Mouse (Mus musculus) lung, embryonic 14.5 days (tissue): Measurements from ENCODE around the gene Msrb2. TPM values are rescaled to one million over a fixed set of nuclear protein-coding genes. Genes with fewer than 3 reads are reported as not detected.

Source experiments
- ATAC-seq: fragments of 200-750 bp; cut with Nextera tagmentation; 2 replicates; pipeline ENCODE4 v1.8.0; 2017; ENCODE audit warnings: mild to moderate bottlenecking, moderate TSS enrichment, moderate library complexity; ENCODE audit not compliant: insufficient read depth
- DNase-seq: peaks from one replicate; pipeline ENCODE4 v3.0.0-alpha.2; 2015
- H3K27ac ChIP-seq: fragments of 300-500 bp; sonication (generic); 2 replicates; pipeline ENCODE4 v1.5.1; 2014; ENCODE audit warnings: low read depth, mild to moderate bottlenecking, moderate library complexity
- H3K27me3 ChIP-seq: fragments of 300-500 bp; sonication (generic); 2 replicates; pipeline ENCODE4 v1.6.1; 2014; ENCODE audit warnings: low read length, control low read depth; ENCODE audit not compliant: insufficient read depth
- H3K36me3 ChIP-seq: fragments of 300-500 bp; sonication (generic); 2 replicates; pipeline ENCODE4 v1.6.1; 2014; ENCODE audit warnings: control low read depth; ENCODE audit not compliant: insufficient read depth
- H3K4me1 ChIP-seq: fragments of 300-500 bp; sonication (generic); 2 replicates; pipeline ENCODE4 v1.6.1; 2014; ENCODE audit warnings: antibody characterized with exemption, control low read depth; ENCODE audit not compliant: insufficient read depth
- H3K4me2 ChIP-seq: fragments of 300-500 bp; sonication (generic); 2 replicates; pipeline ENCODE4 v1.6.1; 2014; ENCODE audit warnings: mild to moderate bottlenecking
- H3K4me3 ChIP-seq: fragments of 300-500 bp; sonication (generic); 2 replicates; pipeline ENCODE4 v1.5.1; 2014; ENCODE audit warnings: low read depth, low read length
- H3K9ac ChIP-seq: fragments of 300-500 bp; sonication (generic); 2 replicates; pipeline ENCODE4 v1.6.1; 2014
- H3K9me3 ChIP-seq: fragments of 300-500 bp; sonication (generic); 2 replicates; pipeline ENCODE4 v1.6.1; 2016; ENCODE audit warnings: low read depth, low read length, control low read depth
- CTCF ChIP-seq: IDR thresholded peaks from 2 replicates; pipeline ENCODE4 v1.5.1; 2016; ENCODE audit warnings: antibody characterized with exemption, low read depth
- WGBS: fragments of 180-500 bp; shearing (Covaris S2); extraction: QIAGEN DNeasy Blood & Tissue Kit; methylation state at CpG from one replicate; pipeline ENCODE4 v1.1.7; 2014; 5-methylcytosine and 5-hydroxymethylcytosine counted together
- polyA plus RNA-seq: library from polyadenylated mRNA; unstranded; fragments of >200 nt; fragmentation: Nextera tagmentation; extraction: Ambion mirVana; gene quantifications from 2 replicates; pipeline ENCODE4 v1.2.1, GENCODE M21; 2014

The Msrb2 gene
- polyA plus RNA-seq, 1 experiment from 2014 or later, result 24.8 TPM

DNA sequence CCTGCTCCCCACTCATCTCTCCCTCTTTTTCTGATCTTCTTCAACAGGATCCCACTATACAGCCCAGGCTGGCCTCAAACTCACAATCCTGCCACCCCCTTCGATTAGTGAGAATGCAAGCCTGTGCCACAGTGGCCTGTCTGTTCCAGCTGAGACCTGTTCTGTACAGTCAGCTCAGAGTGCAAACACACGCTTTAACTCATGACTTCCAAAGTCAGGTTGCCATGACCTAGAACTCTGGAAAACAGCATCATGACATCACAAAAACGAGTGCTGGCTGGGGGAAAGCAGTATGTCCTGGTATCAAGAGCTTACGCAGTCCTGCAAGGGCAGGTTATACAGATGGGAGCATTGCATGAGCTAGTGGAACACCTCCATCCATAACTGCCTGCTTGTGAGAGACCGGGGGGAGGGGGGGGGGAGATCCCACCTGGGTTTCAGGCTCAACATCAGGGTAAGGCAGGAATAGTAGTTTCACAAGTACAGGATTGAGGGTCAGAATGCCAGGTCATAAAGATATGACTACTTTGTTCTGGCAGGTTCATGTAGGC, 25.8 kb upstream of the Msrb2 start:
- Histone ChIP-seq H3K27ac (no peak overlapping the region), H3K36me3 (no peaks in the 10 kb centered on the region), H3K4me1 (no peaks in the 10 kb centered on the region), H3K4me3 (no peak overlapping the region), H3K9ac (no peak overlapping the region), H3K9me3 (no peaks in the 10 kb centered on the region), H3K27me3 (no peaks in the 10 kb centered on the region), H3K4me2 (no peak overlapping the region)
- 69% methylated on average over 5 of the region's 5 CpGs for WGBS
- ATAC-seq (no peak), DNase-seq (no peak)
- TF ChIP-seq CTCF, result no peak

- Histone ChIP-seq H3K4me3 (no peak overlapping the region), H3K9me3 (no peaks in the 10 kb centered on the region), H3K27me3 (no peaks in the 10 kb centered on the region), H3K4me2 (no peak overlapping the region), H3K36me3 (no peaks in the 10 kb centered on the region), H3K9ac (no peak overlapping the region), H3K27ac (no peak overlapping the region), H3K4me1 (no peaks in the 10 kb centered on the region)
- WGBS, result 51% methylated on average over 3 of the region's 3 CpGs
- DNase-seq, result no peak
- TF ChIP-seq CTCF, result no peak
- ATAC-seq, result no peak
These were observed 22.8 kb upstream of the Msrb2 start for GRCm38 (mm10) chr2:19348454-19348853.

DNA sequence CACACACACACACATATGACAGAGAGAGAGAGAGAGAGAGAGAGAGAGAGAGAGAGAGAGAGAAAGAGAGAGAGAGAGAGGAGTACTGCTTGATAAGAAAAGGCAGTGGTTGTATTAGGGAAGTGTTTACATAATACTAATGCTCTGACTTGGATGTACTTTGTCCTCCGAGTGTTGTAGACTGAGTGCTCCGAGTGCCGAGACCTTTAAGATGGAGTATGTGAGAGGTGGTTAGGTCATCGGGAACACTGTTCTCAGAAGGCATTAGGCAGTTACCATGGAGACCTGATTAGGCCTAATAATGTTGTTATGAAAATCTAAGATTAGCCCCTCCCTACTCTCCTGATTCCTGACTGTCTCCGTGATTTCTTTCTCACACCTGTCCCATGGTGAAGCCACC, 21.1 kb upstream of the Msrb2 start:
- Histone ChIP-seq H3K4me3 (no peak overlapping the region), H3K9me3 (no peaks in the 10 kb centered on the region), H3K4me1 (no peaks in the 10 kb centered on the region), H3K36me3 (no peaks in the 10 kb centered on the region), H3K27ac (no peak overlapping the region), H3K9ac (no peak overlapping the region), H3K27me3 (no peaks in the 10 kb centered on the region), H3K4me2 (no peak overlapping the region)
- TF ChIP-seq CTCF, result no peak
- DNase-seq (peak; percentile 7), ATAC-seq (no peak)
- 21% methylated on average over 5 of the region's 5 CpGs for WGBS

- H3K4me2 ChIP-seq, result no peak overlapping the region
- H3K9ac ChIP-seq, result no peak overlapping the region
- ATAC-seq (no peak), DNase-seq (no peak)
- no peaks in the 10 kb centered on the region for H3K27me3 ChIP-seq
- no peak overlapping the region for H3K4me3 ChIP-seq
- WGBS, result 84% methylated on average over 1 of the region's 1 CpGs
- TF ChIP-seq CTCF, result no peak
- no peaks in the 10 kb centered on the region for H3K9me3 ChIP-seq
- H3K4me1 ChIP-seq, result no peaks in the 10 kb centered on the region
- no peak overlapping the region for H3K27ac ChIP-seq
- H3K36me3 ChIP-seq, result no peaks in the 10 kb centered on the region
These were observed 19.5 kb upstream of the Msrb2 start for GRCm38 (mm10) chr2:19351615-19352253.

DNA sequence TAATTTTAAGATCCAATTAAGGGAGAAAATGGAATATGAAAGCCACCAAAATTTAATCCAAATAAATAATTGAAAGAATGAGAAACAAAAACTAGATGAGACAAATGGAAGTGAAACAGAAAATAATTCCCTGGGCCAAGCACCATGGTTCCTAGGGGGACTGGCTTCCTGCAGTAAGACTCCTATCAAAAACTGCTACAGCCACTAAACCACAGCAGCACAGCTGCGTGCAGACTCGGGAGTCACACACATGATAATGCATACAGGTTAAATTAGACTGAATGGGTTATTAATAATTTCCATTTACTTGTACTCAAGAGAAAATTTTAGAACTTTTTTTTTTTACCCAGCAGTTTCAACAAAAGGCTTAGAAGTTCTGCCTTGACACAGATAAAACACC, 18.1 kb upstream of the Msrb2 start:
- WGBS, result 89% methylated on average over 2 of the region's 2 CpGs
- Histone ChIP-seq H3K27me3 (no peaks in the 10 kb centered on the region), H3K4me2 (no peak overlapping the region), H3K27ac (no peak overlapping the region), H3K9me3 (no peaks in the 10 kb centered on the region), H3K4me3 (no peak overlapping the region), H3K4me1 (no peaks in the 10 kb centered on the region), H3K36me3 (no peaks in the 10 kb centered on the region), H3K9ac (no peak overlapping the region)
- ATAC-seq (no peak), DNase-seq (no peak)
- no peak for TF ChIP-seq CTCF

- Histone ChIP-seq H3K4me3 (no peak overlapping the region), H3K27me3 (no peaks in the 10 kb centered on the region), H3K36me3 (no peaks in the 10 kb centered on the region), H3K4me2 (no peak overlapping the region), H3K27ac (no peak overlapping the region), H3K9ac (no peak overlapping the region), H3K4me1 (no peaks in the 10 kb centered on the region), H3K9me3 (no peaks in the 10 kb centered on the region)
- ATAC-seq (no peak), DNase-seq (no peak)
- WGBS, result 48% methylated on average over 1 of the region's 1 CpGs
- TF ChIP-seq CTCF, result no peak
These were observed 8.4 kb upstream of the Msrb2 start for GRCm38 (mm10) chr2:19362880-19363279.

- Histone ChIP-seq H3K4me2 (no peak overlapping the region), H3K27ac (no peak overlapping the region), H3K4me1 (no peaks in the 10 kb centered on the region), H3K36me3 (no peaks in the 10 kb centered on the region), H3K9me3 (no peaks in the 10 kb centered on the region), H3K27me3 (no peaks in the 10 kb centered on the region), H3K4me3 (no peak overlapping the region), H3K9ac (no peak overlapping the region)
- ATAC-seq (0 out of 2 replicates have a peak, but pooled peaks have one; percentile 36), DNase-seq (peak; percentile 31)
- 11% methylated on average over 3 of the region's 3 CpGs for WGBS
- TF ChIP-seq CTCF, result no peak
These were observed 4.8 kb upstream of the Msrb2 start for GRCm38 (mm10) chr2:19366426-19366825.
